Mouse (Mus musculus): ENCODE measurements around the gene Mastl. TPM values are rescaled to one million over a fixed set of nuclear protein-coding genes. Genes with fewer than 3 reads are reported as not detected.

Mastl gene
- polyA plus RNA-seq, 1 experiment from 2014 or later: 8.5 TPM

GRCm38 (mm10) chr2:23102266-23102665 is 53.6 kb downstream of the Mastl start:
- no peak overlapping the region for H3K27ac ChIP-seq (replicated peaks; ENCODE audit: low read depth, low read length)
- peaks cover 20% of the 10 kb centered on the region for H3K36me3 ChIP-seq (ENCODE audit: control insufficient read depth, insufficient read depth, low read length)
- H3K9ac ChIP-seq (ENCODE audit: low read depth, low read length): no peak overlapping the region
- DNase-seq (ENCODE audit: low spot score) (no peak), ATAC-seq (ENCODE audit: low read depth) (no peak)
- no peak overlapping the region for H3K4me2 ChIP-seq (ENCODE audit: low read depth, low read length)
- H3K4me3 ChIP-seq (ENCODE audit: low read depth, low read length): no peak overlapping the region
- no peaks in the 10 kb centered on the region for H3K4me1 ChIP-seq (ENCODE audit: control insufficient read depth, insufficient read depth, low read length)
- H3K9me3 ChIP-seq (ENCODE audit: control insufficient read depth, low read length): no peaks in the 10 kb centered on the region
- no peaks in the 10 kb centered on the region for H3K27me3 ChIP-seq (replicated peaks; ENCODE audit: control insufficient read depth, insufficient read depth, low read length)

GRCm38 (mm10) chr2:23097028-23097427 is 58.8 kb downstream of the Mastl start:
- Histone ChIP-seq H3K4me3 (ENCODE audit: low read depth, low read length) (no peak overlapping the region), H3K9me3 (ENCODE audit: control insufficient read depth, low read length) (no peaks in the 10 kb centered on the region), H3K27ac (replicated peaks; ENCODE audit: low read depth, low read length) (no peak overlapping the region), H3K36me3 (ENCODE audit: control insufficient read depth, insufficient read depth, low read length) (peaks cover 43% of the 10 kb centered on the region), H3K27me3 (replicated peaks; ENCODE audit: control insufficient read depth, insufficient read depth, low read length) (no peaks in the 10 kb centered on the region), H3K4me2 (ENCODE audit: low read depth, low read length) (no peak overlapping the region), H3K9ac (ENCODE audit: low read depth, low read length) (no peak overlapping the region), H3K4me1 (ENCODE audit: control insufficient read depth, insufficient read depth, low read length) (no peaks in the 10 kb centered on the region)
- no peak for ATAC-seq (ENCODE audit: low read depth)
- no peak for DNase-seq (ENCODE audit: low spot score)

GRCm38 (mm10) chr2:23092216-23092615 is 63.6 kb downstream of the Mastl start:
- Histone ChIP-seq H3K4me2 (ENCODE audit: low read depth, low read length) (no peak overlapping the region), H3K36me3 (ENCODE audit: control insufficient read depth, insufficient read depth, low read length) (peaks cover 60% of the 10 kb centered on the region), H3K4me3 (ENCODE audit: low read depth, low read length) (no peak overlapping the region), H3K27ac (replicated peaks; ENCODE audit: low read depth, low read length) (no peak overlapping the region), H3K4me1 (ENCODE audit: control insufficient read depth, insufficient read depth, low read length) (no peaks in the 10 kb centered on the region), H3K27me3 (replicated peaks; ENCODE audit: control insufficient read depth, insufficient read depth, low read length) (no peaks in the 10 kb centered on the region), H3K9ac (ENCODE audit: low read depth, low read length) (no peak overlapping the region), H3K9me3 (ENCODE audit: control insufficient read depth, low read length) (no peaks in the 10 kb centered on the region)
- ATAC-seq (ENCODE audit: low read depth) (no peak), DNase-seq (ENCODE audit: low spot score) (peak; percentile 8)
- WGBS: 61% methylated on average over 5 of the region's 5 CpGs

GRCm38 (mm10) chr2:23084540-23084939 is 71.3 kb downstream of the Mastl start:
- Histone ChIP-seq H3K27ac (replicated peaks; ENCODE audit: low read depth, low read length) (no peak overlapping the region), H3K27me3 (replicated peaks; ENCODE audit: control insufficient read depth, insufficient read depth, low read length) (no peaks in the 10 kb centered on the region), H3K9me3 (ENCODE audit: control insufficient read depth, low read length) (no peaks in the 10 kb centered on the region), H3K4me3 (ENCODE audit: low read depth, low read length) (no peak overlapping the region), H3K4me2 (ENCODE audit: low read depth, low read length) (no peak overlapping the region), H3K4me1 (ENCODE audit: control insufficient read depth, insufficient read depth, low read length) (no peaks in the 10 kb centered on the region), H3K36me3 (ENCODE audit: control insufficient read depth, insufficient read depth, low read length) (peaks cover 57% of the 10 kb centered on the region), H3K9ac (ENCODE audit: low read depth, low read length) (no peak overlapping the region)
- no peak for DNase-seq (ENCODE audit: low spot score)
- 94% methylated on average over 8 of the region's 8 CpGs for WGBS
- no peak for ATAC-seq (ENCODE audit: low read depth)

- 100% methylated on average over 2 of the region's 2 CpGs for WGBS
- no peak for DNase-seq (ENCODE audit: low spot score)
- Histone ChIP-seq H3K36me3 (ENCODE audit: control insufficient read depth, insufficient read depth, low read length) (peaks cover 69% of the 10 kb centered on the region), H3K27ac (replicated peaks; ENCODE audit: low read depth, low read length) (no peak overlapping the region), H3K4me1 (ENCODE audit: control insufficient read depth, insufficient read depth, low read length) (no peaks in the 10 kb centered on the region), H3K27me3 (replicated peaks; ENCODE audit: control insufficient read depth, insufficient read depth, low read length) (no peaks in the 10 kb centered on the region), H3K9me3 (ENCODE audit: control insufficient read depth, low read length) (0 out of 2 replicates have a peak, but pooled peaks cover 4% of the 10 kb centered on the region), H3K9ac (ENCODE audit: low read depth, low read length) (no peak overlapping the region), H3K4me3 (ENCODE audit: low read depth, low read length) (no peak overlapping the region), H3K4me2 (ENCODE audit: low read depth, low read length) (no peak overlapping the region)
- no peak for ATAC-seq (ENCODE audit: low read depth)
These were observed 77.2 kb downstream of the Mastl start for GRCm38 (mm10) chr2:23078588-23078987.

- no peak overlapping the region for H3K4me3 ChIP-seq (ENCODE audit: low read depth, low read length)
- H3K27me3 ChIP-seq (replicated peaks; ENCODE audit: control insufficient read depth, insufficient read depth, low read length): no peaks in the 10 kb centered on the region
- H3K27ac ChIP-seq (replicated peaks; ENCODE audit: low read depth, low read length): no peak overlapping the region
- no peak overlapping the region for H3K4me2 ChIP-seq (ENCODE audit: low read depth, low read length)
- DNase-seq (ENCODE audit: low spot score): no peak
- H3K9ac ChIP-seq (ENCODE audit: low read depth, low read length): no peak overlapping the region
- no peak for ATAC-seq (ENCODE audit: low read depth)
- 87% methylated on average over 5 of the region's 5 CpGs for WGBS
- no peaks in the 10 kb centered on the region for H3K4me1 ChIP-seq (ENCODE audit: control insufficient read depth, insufficient read depth, low read length)
- H3K36me3 ChIP-seq (ENCODE audit: control insufficient read depth, insufficient read depth, low read length): peaks cover 64% of the 10 kb centered on the region
- H3K9me3 ChIP-seq (ENCODE audit: control insufficient read depth, low read length): 0 out of 2 replicates have a peak, but pooled peaks cover 4% of the 10 kb centered on the region
These were observed 78.1 kb downstream of the Mastl start for GRCm38 (mm10) chr2:23077693-23078092.

- Histone ChIP-seq H3K9me3 (ENCODE audit: control insufficient read depth, low read length) (0 out of 2 replicates have a peak, but pooled peaks cover 4% of the 10 kb centered on the region), H3K4me1 (ENCODE audit: control insufficient read depth, insufficient read depth, low read length) (no peaks in the 10 kb centered on the region), H3K4me3 (ENCODE audit: low read depth, low read length) (no peak overlapping the region), H3K27me3 (replicated peaks; ENCODE audit: control insufficient read depth, insufficient read depth, low read length) (no peaks in the 10 kb centered on the region), H3K9ac (ENCODE audit: low read depth, low read length) (no peak overlapping the region), H3K36me3 (ENCODE audit: control insufficient read depth, insufficient read depth, low read length) (peaks cover 57% of the 10 kb centered on the region), H3K4me2 (ENCODE audit: low read depth, low read length) (no peak overlapping the region), H3K27ac (replicated peaks; ENCODE audit: low read depth, low read length) (no peak overlapping the region)
- ATAC-seq (ENCODE audit: low read depth): no peak
- no peak for DNase-seq (ENCODE audit: low spot score)
These were observed 79.0 kb downstream of the Mastl start for GRCm38 (mm10) chr2:23076783-23077182.

- Histone ChIP-seq H3K4me1 (ENCODE audit: control insufficient read depth, insufficient read depth, low read length) (no peaks in the 10 kb centered on the region), H3K9ac (ENCODE audit: low read depth, low read length) (no peak overlapping the region), H3K4me3 (ENCODE audit: low read depth, low read length) (no peak overlapping the region), H3K27ac (replicated peaks; ENCODE audit: low read depth, low read length) (no peak overlapping the region), H3K36me3 (ENCODE audit: control insufficient read depth, insufficient read depth, low read length) (peaks cover 52% of the 10 kb centered on the region), H3K9me3 (ENCODE audit: control insufficient read depth, low read length) (0 out of 2 replicates have a peak, but pooled peaks cover 4% of the 10 kb centered on the region), H3K4me2 (ENCODE audit: low read depth, low read length) (no peak overlapping the region), H3K27me3 (replicated peaks; ENCODE audit: control insufficient read depth, insufficient read depth, low read length) (no peaks in the 10 kb centered on the region)
- ATAC-seq (ENCODE audit: low read depth) (no peak), DNase-seq (ENCODE audit: low spot score) (no peak)
These were observed 80.0 kb downstream of the Mastl start for GRCm38 (mm10) chr2:23075846-23076245.

GRCm38 (mm10) chr2:23071406-23071805 is 84.4 kb downstream of the Mastl start:
- whole genome bisulfite sequencing: 75% methylated on average over 1 of the region's 1 CpGs
- no peak overlapping the region for H3K4me2 ChIP-seq (ENCODE audit: low read depth, low read length)
- no peaks in the 10 kb centered on the region for H3K4me1 ChIP-seq (ENCODE audit: control insufficient read depth, insufficient read depth, low read length)
- H3K9me3 ChIP-seq (ENCODE audit: control insufficient read depth, low read length): no peaks in the 10 kb centered on the region
- H3K4me3 ChIP-seq (ENCODE audit: low read depth, low read length): no peak overlapping the region
- no peak overlapping the region for H3K27ac ChIP-seq (replicated peaks; ENCODE audit: low read depth, low read length)
- no peak for ATAC-seq (ENCODE audit: low read depth)
- no peak for DNase-seq (ENCODE audit: low spot score)
- H3K36me3 ChIP-seq (ENCODE audit: control insufficient read depth, insufficient read depth, low read length): peaks cover 14% of the 10 kb centered on the region
- no peak overlapping the region for H3K9ac ChIP-seq (ENCODE audit: low read depth, low read length)
- H3K27me3 ChIP-seq (replicated peaks; ENCODE audit: control insufficient read depth, insufficient read depth, low read length): no peaks in the 10 kb centered on the region

Measured in embryonic facial prominence, embryonic 14.5 days (tissue).